Mouse (Mus musculus): ENCODE results near the gene Wdfy3. TPM values are rescaled to one million over a fixed set of nuclear protein-coding genes. Genes with fewer than 3 reads are reported as not detected.
"Not testable (repeated sequence)": the region's sequence is repeated elsewhere in the genome, so short reads cannot be mapped to it uniquely, and the experiment has no call there.

Gene Wdfy3
- polyA plus RNA-seq, 1 experiment from 2014 or later = 29.2 TPM

DNA sequence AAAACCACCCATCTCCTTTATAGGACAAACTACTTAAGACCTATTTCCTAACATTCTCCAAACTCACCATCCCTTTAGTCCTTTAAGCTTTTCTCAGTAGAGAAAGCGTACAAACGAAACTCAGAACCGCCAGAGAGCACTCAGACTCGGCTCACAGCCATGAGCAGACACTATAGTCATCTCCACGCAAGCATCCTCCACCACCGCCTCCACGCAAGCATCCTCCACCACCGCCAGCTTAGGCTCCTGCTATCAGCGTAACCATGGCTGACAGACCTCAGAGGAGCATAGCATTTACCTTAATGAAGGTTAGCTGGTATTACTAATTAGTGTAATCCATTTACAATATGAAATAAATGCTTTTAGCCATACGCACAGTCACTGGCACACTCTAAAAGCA lies 81.2 kb downstream of the Wdfy3 start:
- 91% methylated on average over 10 of the region's 10 CpGs for WGBS
- H3K9me3 ChIP-seq (ENCODE audit: control insufficient read depth, low read length) = no peaks in the 10 kb centered on the region
- no peaks in the 10 kb centered on the region for H3K4me1 ChIP-seq (replicated peaks; ENCODE audit: control insufficient read depth, insufficient read depth, low read length)
- no peak overlapping the region for H3K4me2 ChIP-seq (ENCODE audit: low read depth, low read length, severe bottlenecking)
- H3K27ac ChIP-seq (ENCODE audit: low read depth, low read length) = no peak overlapping the region
- no peaks in the 10 kb centered on the region for H3K27me3 ChIP-seq (ENCODE audit: control insufficient read depth, insufficient read depth, low read length)
- no peak for ATAC-seq (replicated peaks; ENCODE audit: low FRiP score)
- H3K36me3 ChIP-seq (ENCODE audit: control insufficient read depth, insufficient read depth, low read length) = no peaks in the 10 kb centered on the region
- DNase-seq (ENCODE audit: low spot score) = no peak
- H3K4me3 ChIP-seq (ENCODE audit: low read depth, low read length) = no peak overlapping the region
- no peak overlapping the region for H3K9ac ChIP-seq (ENCODE audit: low read length)

- DNase-seq (ENCODE audit: low spot score) = no peak
- Histone ChIP-seq H3K4me1 (replicated peaks; ENCODE audit: control insufficient read depth, insufficient read depth, low read length) (no peaks in the 10 kb centered on the region), H3K4me3 (ENCODE audit: low read depth, low read length) (no peak overlapping the region), H3K27ac (ENCODE audit: low read depth, low read length) (no peak overlapping the region), H3K9ac (ENCODE audit: low read length) (no peak overlapping the region), H3K9me3 (ENCODE audit: control insufficient read depth, low read length) (no peaks in the 10 kb centered on the region), H3K27me3 (ENCODE audit: control insufficient read depth, insufficient read depth, low read length) (no peaks in the 10 kb centered on the region), H3K4me2 (ENCODE audit: low read depth, low read length, severe bottlenecking) (no peak overlapping the region), H3K36me3 (ENCODE audit: control insufficient read depth, insufficient read depth, low read length) (no peaks in the 10 kb centered on the region)
- no peak for ATAC-seq (replicated peaks; ENCODE audit: low FRiP score)
- 71% methylated on average over 3 of the region's 3 CpGs for WGBS
Observed at GRCm38 (mm10) chr5:101986694-101987093, 83.0 kb downstream of the Wdfy3 start.

DNA sequence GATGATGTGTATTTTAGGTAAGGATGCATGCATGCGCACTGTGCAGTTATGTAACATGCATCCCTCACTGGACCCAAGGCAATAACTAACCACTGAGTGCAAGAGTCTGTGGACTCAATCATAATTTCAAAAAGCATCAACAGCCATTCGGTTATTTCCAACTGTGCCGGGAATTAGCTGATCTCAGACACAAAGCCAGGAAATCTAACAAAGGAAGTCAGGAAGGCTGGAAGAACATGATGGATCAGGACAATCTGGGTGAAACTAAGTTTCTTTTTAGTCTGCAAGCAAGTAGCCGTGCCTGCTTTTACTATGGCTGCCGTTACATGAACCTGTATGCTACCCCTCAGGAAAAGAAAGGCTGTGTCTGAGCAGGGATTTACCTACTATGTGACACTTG lies 87.5 kb downstream of the Wdfy3 start:
- 73% methylated on average over 5 of the region's 5 CpGs for WGBS
- no peaks in the 10 kb centered on the region for H3K9me3 ChIP-seq (ENCODE audit: control insufficient read depth, low read length)
- H3K27me3 ChIP-seq (ENCODE audit: control insufficient read depth, insufficient read depth, low read length) = no peaks in the 10 kb centered on the region
- DNase-seq (ENCODE audit: low spot score) (no peak), ATAC-seq (replicated peaks; ENCODE audit: low FRiP score) (no peak)
- H3K27ac ChIP-seq (ENCODE audit: low read depth, low read length) = no peak overlapping the region
- no peaks in the 10 kb centered on the region for H3K4me1 ChIP-seq (replicated peaks; ENCODE audit: control insufficient read depth, insufficient read depth, low read length)
- no peak overlapping the region for H3K9ac ChIP-seq (ENCODE audit: low read length)
- no peaks in the 10 kb centered on the region for H3K36me3 ChIP-seq (ENCODE audit: control insufficient read depth, insufficient read depth, low read length)
- H3K4me2 ChIP-seq (ENCODE audit: low read depth, low read length, severe bottlenecking) = no peak overlapping the region
- no peak overlapping the region for H3K4me3 ChIP-seq (ENCODE audit: low read depth, low read length)

- H3K36me3 ChIP-seq (ENCODE audit: control insufficient read depth, insufficient read depth, low read length) = no peaks in the 10 kb centered on the region
- ATAC-seq (replicated peaks; ENCODE audit: low FRiP score) = no peak
Observed at GRCm38 (mm10) chr5:101979594-101979993, 90.1 kb downstream of the Wdfy3 start.

GRCm38 (mm10) chr5:101972594-101972993 lies 97.1 kb downstream of the Wdfy3 start:
- not testable (repeated sequence) for DNase-seq (ENCODE audit: low spot score); H3K4me1 ChIP-seq (replicated peaks; ENCODE audit: control insufficient read depth, insufficient read depth, low read length); H3K27ac ChIP-seq (ENCODE audit: low read depth, low read length); ATAC-seq (replicated peaks; ENCODE audit: low FRiP score); H3K36me3 ChIP-seq (ENCODE audit: control insufficient read depth, insufficient read depth, low read length); H3K9me3 ChIP-seq (ENCODE audit: control insufficient read depth, low read length); H3K4me2 ChIP-seq (ENCODE audit: low read depth, low read length, severe bottlenecking); H3K9ac ChIP-seq (ENCODE audit: low read length); H3K4me3 ChIP-seq (ENCODE audit: low read depth, low read length); H3K27me3 ChIP-seq (ENCODE audit: control insufficient read depth, insufficient read depth, low read length)
- WGBS = 77% methylated on average over 4 of the region's 4 CpGs

More at GRCm38 (mm10) chr5:101979594-101979993, 90.1 kb downstream of the Wdfy3 start:
- H3K27me3 ChIP-seq (ENCODE audit: control insufficient read depth, insufficient read depth, low read length) = no peaks in the 10 kb centered on the region
- H3K9me3 ChIP-seq (ENCODE audit: control insufficient read depth, low read length) = no peaks in the 10 kb centered on the region
- H3K27ac ChIP-seq (ENCODE audit: low read depth, low read length) = no peak overlapping the region
- H3K4me1 ChIP-seq (replicated peaks; ENCODE audit: control insufficient read depth, insufficient read depth, low read length) = no peaks in the 10 kb centered on the region
- no peak overlapping the region for H3K9ac ChIP-seq (ENCODE audit: low read length)
- no peak overlapping the region for H3K4me2 ChIP-seq (ENCODE audit: low read depth, low read length, severe bottlenecking)
- no peak for DNase-seq (ENCODE audit: low spot score)
- no peak overlapping the region for H3K4me3 ChIP-seq (ENCODE audit: low read depth, low read length)
- WGBS = 89% methylated on average over 6 of the region's 6 CpGs

DNA sequence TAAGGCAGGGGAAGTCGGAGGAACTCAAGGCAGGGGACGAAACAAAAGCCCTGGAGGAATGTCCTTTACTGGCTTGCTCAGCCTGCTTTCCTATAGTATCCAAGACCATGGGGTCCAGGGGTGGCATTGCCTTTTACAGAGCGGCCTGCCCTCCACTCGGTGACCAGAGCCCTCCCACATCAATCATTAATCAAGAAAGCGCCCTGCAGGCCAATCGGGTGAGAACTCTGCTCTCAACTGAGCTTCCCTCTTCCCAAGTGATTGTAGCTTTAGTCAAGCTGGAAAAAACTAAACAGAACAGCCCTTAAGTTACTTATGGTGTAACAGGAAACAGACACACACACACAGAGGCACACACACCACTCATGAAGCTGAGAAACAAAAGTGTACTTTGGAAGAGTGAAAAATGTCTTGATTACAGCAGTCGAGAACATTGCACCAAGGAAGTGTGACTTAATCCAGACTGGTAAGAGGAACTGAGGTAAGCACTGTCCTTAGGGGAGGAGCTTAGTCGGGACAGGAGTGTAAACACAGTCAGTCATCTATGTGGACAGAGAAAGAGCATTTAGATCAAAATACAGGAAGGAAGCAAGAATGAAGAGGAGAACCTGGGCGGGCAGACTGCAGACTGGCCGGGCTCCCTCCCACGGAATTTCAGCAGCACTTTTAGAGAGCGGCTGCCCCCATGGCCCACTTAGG lies 101.4 kb downstream of the Wdfy3 start:
- Histone ChIP-seq H3K9ac (ENCODE audit: low read length) (no peak overlapping the region), H3K27ac (ENCODE audit: low read depth, low read length) (no peak overlapping the region), H3K4me2 (ENCODE audit: low read depth, low read length, severe bottlenecking) (no peak overlapping the region), H3K4me1 (replicated peaks; ENCODE audit: control insufficient read depth, insufficient read depth, low read length) (no peaks in the 10 kb centered on the region), H3K36me3 (ENCODE audit: control insufficient read depth, insufficient read depth, low read length) (no peaks in the 10 kb centered on the region), H3K27me3 (ENCODE audit: control insufficient read depth, insufficient read depth, low read length) (no peaks in the 10 kb centered on the region), H3K4me3 (ENCODE audit: low read depth, low read length) (no peak overlapping the region), H3K9me3 (ENCODE audit: control insufficient read depth, low read length) (no peaks in the 10 kb centered on the region)
- DNase-seq (ENCODE audit: low spot score) (no peak), ATAC-seq (replicated peaks; ENCODE audit: low FRiP score) (no peak)
- 76% methylated on average over 12 of the region's 12 CpGs for WGBS

GRCm38 (mm10) chr5:101967832-101968152 lies 101.9 kb downstream of the Wdfy3 start:
- no peaks in the 10 kb centered on the region for H3K36me3 ChIP-seq (ENCODE audit: control insufficient read depth, insufficient read depth, low read length)
- H3K9me3 ChIP-seq (ENCODE audit: control insufficient read depth, low read length) = no peaks in the 10 kb centered on the region
- no peak overlapping the region for H3K9ac ChIP-seq (ENCODE audit: low read length)
- 79% methylated on average over 2 of the region's 2 CpGs for WGBS
- no peaks in the 10 kb centered on the region for H3K4me1 ChIP-seq (replicated peaks; ENCODE audit: control insufficient read depth, insufficient read depth, low read length)
- no peak overlapping the region for H3K4me3 ChIP-seq (ENCODE audit: low read depth, low read length)
- DNase-seq (ENCODE audit: low spot score) = no peak
- no peak for ATAC-seq (replicated peaks; ENCODE audit: low FRiP score)
- H3K27ac ChIP-seq (ENCODE audit: low read depth, low read length) = no peak overlapping the region
- no peak overlapping the region for H3K4me2 ChIP-seq (ENCODE audit: low read depth, low read length, severe bottlenecking)
- H3K27me3 ChIP-seq (ENCODE audit: control insufficient read depth, insufficient read depth, low read length) = no peaks in the 10 kb centered on the region

- Histone ChIP-seq H3K4me3 (ENCODE audit: low read depth, low read length) (no peak overlapping the region), H3K36me3 (ENCODE audit: control insufficient read depth, insufficient read depth, low read length) (peaks cover 2% of the 10 kb centered on the region; the same call in 1 of the 2 replicates), H3K9ac (ENCODE audit: low read length) (no peak overlapping the region), H3K27ac (ENCODE audit: low read depth, low read length) (no peak overlapping the region), H3K9me3 (ENCODE audit: control insufficient read depth, low read length) (no peaks in the 10 kb centered on the region), H3K4me2 (ENCODE audit: low read depth, low read length, severe bottlenecking) (no peak overlapping the region), H3K4me1 (replicated peaks; ENCODE audit: control insufficient read depth, insufficient read depth, low read length) (no peaks in the 10 kb centered on the region), H3K27me3 (ENCODE audit: control insufficient read depth, insufficient read depth, low read length) (no peaks in the 10 kb centered on the region)
- DNase-seq (ENCODE audit: low spot score) (no peak), ATAC-seq (replicated peaks; ENCODE audit: low FRiP score) (no peak)
- WGBS = 83% methylated on average over 4 of the region's 4 CpGs
Observed at GRCm38 (mm10) chr5:101962824-101963223, 106.9 kb downstream of the Wdfy3 start.

DNA sequence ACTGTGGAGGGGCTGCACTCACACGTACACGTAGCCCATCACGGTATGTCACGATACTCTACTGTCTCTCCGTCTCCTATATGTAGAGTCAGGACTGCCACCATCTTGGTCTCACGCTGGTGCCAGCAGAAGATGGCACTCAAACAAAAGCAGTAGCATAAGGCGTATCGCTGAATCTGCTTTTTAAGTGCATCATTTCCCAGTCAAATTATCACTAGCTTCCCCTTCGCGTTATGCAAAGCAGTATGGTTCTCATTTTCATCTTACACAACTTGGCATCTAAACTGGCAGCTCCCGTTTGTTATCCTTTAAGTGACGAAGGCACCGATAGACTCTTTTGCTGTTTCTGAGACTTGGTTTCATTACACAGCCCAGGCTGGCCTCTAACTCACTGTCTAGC lies 110.4 kb downstream of the Wdfy3 start:
- Histone ChIP-seq H3K36me3 (ENCODE audit: control insufficient read depth, insufficient read depth, low read length) (peaks cover 2% of the 10 kb centered on the region; the same call in 1 of the 2 replicates), H3K4me2 (ENCODE audit: low read depth, low read length, severe bottlenecking) (no peak overlapping the region), H3K9me3 (ENCODE audit: control insufficient read depth, low read length) (no peaks in the 10 kb centered on the region), H3K9ac (ENCODE audit: low read length) (no peak overlapping the region), H3K27ac (ENCODE audit: low read depth, low read length) (no peak overlapping the region), H3K4me1 (replicated peaks; ENCODE audit: control insufficient read depth, insufficient read depth, low read length) (no peaks in the 10 kb centered on the region), H3K27me3 (ENCODE audit: control insufficient read depth, insufficient read depth, low read length) (no peaks in the 10 kb centered on the region), H3K4me3 (ENCODE audit: low read depth, low read length) (no peak overlapping the region)
- ATAC-seq (replicated peaks; ENCODE audit: low FRiP score) = no peak
- no peak for DNase-seq (ENCODE audit: low spot score)
- whole genome bisulfite sequencing = 96% methylated on average over 13 of the region's 13 CpGs
